Mouse (Mus musculus) left cerebral cortex, postnatal 4 days (tissue): ENCODE data around the gene Olfr1044. TPM values are rescaled to one million over a fixed set of nuclear protein-coding genes. Genes with fewer than 3 reads are reported as not detected.
"Not testable (repeated sequence)": the region's sequence is repeated elsewhere in the genome, so short reads cannot be mapped to it uniquely, and the experiment has no call there.

ENCODE experiments used
- DNase-seq: peaks from one replicate; pipeline ENCODE4 v3.0.0-alpha.2; 2022
- intact Hi-C: fragments of 180-260 bp; cut with DNase I; formaldehyde crosslinking; loops from one replicate; pipeline ENCODE4 v1.15.1; 2025
- total RNA-seq, 2 experiments: library from RNA; stranded (reverse); gene quantifications; 2 replicates each; pipeline ENCODE4 v1.2.3; 2021

Olfr1044 gene
- total RNA-seq: not detected

GRCm38 (mm10) chr2:86177720-86178119, at the start of gene Olfr1044:
TSS of gene Olfr1044 (minus strand) at chr2:86177820.
- intact Hi-C loops: no loop called here
- DNase-seq: no peak

DNA sequence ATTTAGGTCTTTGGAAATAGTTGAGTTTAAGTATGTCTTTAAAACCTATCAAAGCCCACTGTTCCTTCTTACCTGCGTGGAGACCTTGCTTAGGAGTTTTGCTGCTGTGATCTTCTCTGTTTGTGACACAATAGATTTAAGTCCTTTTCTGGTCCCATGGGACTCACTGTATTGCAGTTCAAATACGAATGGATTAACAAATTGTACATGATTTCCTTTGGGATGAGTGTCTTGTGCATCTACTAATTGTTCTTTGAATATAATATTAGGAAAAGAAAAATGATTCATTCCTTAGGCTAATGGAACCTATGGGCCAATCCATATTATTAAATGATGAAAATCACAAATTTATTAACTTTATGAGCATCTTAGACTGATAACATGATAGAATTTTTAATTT, 41.6 kb upstream of the Olfr1044 start, which contains the start of gene Olfr1046:
Gene Olfr1046, minus strand, starts transcription at position 101 of the 400 bp plus-strand sequence.
- intact Hi-C loops: no loop called here
- no peak for DNase-seq

DNA sequence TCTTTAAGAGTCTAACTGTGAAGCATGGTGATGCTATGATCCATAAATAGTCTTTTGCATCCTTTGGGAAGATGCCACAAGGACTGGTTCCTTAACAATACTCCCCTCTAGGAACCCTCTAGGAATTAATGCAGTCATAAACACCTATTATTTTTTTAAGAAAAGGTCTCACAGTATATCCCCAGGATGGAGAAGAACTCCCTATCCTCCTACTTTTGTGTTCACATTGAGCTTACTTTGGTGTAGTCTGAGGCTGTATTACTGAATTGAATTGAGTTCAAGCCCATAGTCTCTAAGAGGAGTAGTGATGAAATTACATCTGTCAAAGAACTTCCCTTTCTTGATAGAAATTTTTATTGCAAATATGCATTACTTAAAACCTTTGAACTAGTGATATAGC, 25.3 kb upstream of the Olfr1044 start, which contains the start of gene Olfr1045:
Gene Olfr1045, minus strand, starts transcription at position 101 of the 400 bp plus-strand sequence.
- DNase-seq: no peak
- intact Hi-C loops: no loop called here

DNA sequence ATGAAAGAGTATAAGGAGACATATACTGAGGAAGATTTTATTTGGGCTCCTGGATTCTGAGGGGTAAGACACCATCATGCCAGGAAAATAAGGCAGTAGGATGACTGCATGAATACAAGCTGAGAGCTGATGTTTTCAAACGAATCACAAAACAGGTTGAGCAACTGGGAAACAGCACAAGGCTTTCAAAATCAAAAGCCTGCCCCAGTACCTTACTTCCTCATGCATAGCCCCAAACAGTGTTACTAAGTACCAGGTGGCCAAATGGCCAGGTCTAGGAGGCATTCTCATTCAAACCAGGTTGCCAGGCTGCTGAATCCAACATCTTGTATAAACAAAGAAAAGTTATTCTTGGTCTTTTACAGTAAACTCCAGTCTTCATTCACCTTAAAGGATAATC, 18.2 kb upstream of the Olfr1044 start:
- intact Hi-C loops: no loop called here
- DNase-seq: no peak

GRCm38 (mm10) chr2:86185583-86185982, 8.0 kb upstream of the Olfr1044 start, which contains the start of gene Olfr52:
TSS of gene Olfr52 (minus strand) at chr2:86185683.
- intact Hi-C loops: no loop called here
- no peak for DNase-seq

- intact Hi-C loops: no loop called here
- no peak for DNase-seq
These were observed 2.3 kb upstream of the Olfr1044 start for GRCm38 (mm10) chr2:86179950-86180349.

DNA sequence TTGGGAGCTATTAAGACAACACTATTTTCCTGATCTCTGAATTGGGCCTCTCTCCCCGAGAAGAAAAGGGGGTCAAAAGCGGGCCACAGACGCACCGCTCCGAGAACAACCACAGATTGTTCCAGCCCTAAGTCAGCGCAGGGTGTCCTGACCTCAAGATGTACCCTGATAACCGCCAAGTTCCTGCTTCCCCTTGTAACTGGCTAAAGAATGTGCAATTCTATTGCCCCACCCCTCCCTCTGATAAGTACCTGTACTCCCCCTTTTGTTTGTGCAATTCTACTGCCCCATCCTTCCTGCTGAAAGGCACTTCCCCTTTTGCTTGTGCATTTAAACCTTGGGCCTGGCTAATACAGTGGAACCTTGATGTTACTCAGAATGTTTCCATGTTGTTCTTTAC, 2.2 kb downstream of the Olfr1044 start:
- DNase-seq, intact Hi-C loops: not testable (repeated sequence)

GRCm38 (mm10) chr2:86167422-86167821, 10.2 kb downstream of the Olfr1044 start, which contains the start of gene Olfr1043:
TSS of gene Olfr1043 (minus strand) at chr2:86167522.
- no peak for DNase-seq
- intact Hi-C loops: no loop called here

DNA sequence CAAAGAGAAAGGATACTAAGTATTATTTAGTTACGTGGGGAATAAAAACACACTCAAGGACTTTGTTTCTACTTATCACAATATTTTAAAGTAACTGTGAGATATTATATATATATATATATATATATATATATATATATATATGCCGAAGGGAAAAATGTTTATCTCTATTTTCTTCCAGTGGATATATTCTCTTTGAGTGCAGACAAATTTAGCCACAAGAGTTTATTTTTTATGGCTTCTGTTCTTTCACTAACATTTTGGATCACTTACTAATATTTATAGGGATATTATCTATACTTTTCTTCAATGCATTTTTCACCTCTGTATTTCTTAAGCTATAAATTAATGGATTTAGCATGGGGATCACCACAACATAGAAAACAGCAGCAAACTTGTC, 15.9 kb downstream of the Olfr1044 start, which contains the start of gene Olfr1042:
Gene Olfr1042, minus strand, starts transcription at position 101 of the 400 bp plus-strand sequence.
- intact Hi-C loops: no loop called here
- no peak for DNase-seq

GRCm38 (mm10) chr2:86146632-86147031, 31.0 kb downstream of the Olfr1044 start, which contains the start of gene Olfr1040:
TSS of gene Olfr1040 (minus strand) at chr2:86146732.
- intact Hi-C loops: no loop called here
- DNase-seq: no peak

DNA sequence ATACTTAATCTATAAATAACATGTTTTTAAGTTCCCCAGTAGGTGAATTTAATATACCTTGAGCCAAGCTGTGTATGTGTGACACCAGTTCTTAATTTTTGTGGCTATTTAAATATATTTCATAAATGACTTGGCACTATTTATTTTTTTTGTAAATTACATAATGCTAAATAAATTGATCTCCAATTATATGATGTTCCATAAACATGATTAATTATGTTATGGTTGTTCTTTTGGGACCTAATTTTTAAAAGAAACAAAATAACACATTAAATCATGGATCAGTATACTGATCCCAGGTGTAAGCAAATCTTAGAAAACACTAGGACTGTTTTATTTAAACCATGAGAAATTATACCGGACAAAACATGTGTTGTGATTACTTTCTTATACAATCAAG, 41.8 kb downstream of the Olfr1044 start, which contains the start of gene Olfr1039:
Gene Olfr1039, minus strand, starts transcription at position 101 of the 400 bp plus-strand sequence.
- intact Hi-C loops: no loop called here
- DNase-seq: no peak

Other genes with a start within 250 kb of the Olfr1044 start
- not detected for gene Olfr1028, start 227.4 kb downstream of the Olfr1044 start, total RNA-seq
- gene Olfr1029, start 203.9 kb downstream of the Olfr1044 start, total RNA-seq: not detected
- gene Olfr1030, start 198.5 kb downstream of the Olfr1044 start, total RNA-seq: not detected
- not detected for gene Olfr1031, start 187.5 kb downstream of the Olfr1044 start, total RNA-seq
- not detected for gene Olfr1032, start 172.3 kb downstream of the Olfr1044 start, total RNA-seq
- gene Olfr1033, start 157.2 kb downstream of the Olfr1044 start, total RNA-seq: not detected
- not detected for gene Olfr1034, start 132.0 kb downstream of the Olfr1044 start, total RNA-seq
- not detected for gene Olfr1036, start 103.8 kb downstream of the Olfr1044 start, total RNA-seq
- gene Olfr1037, start 90.4 kb downstream of the Olfr1044 start, total RNA-seq: not detected
- gene Olfr1039, start 41.9 kb downstream of the Olfr1044 start, total RNA-seq: not detected
- not detected for gene Olfr1040, start 31.1 kb downstream of the Olfr1044 start, total RNA-seq
- not detected for gene Olfr1042, start 16.0 kb downstream of the Olfr1044 start, total RNA-seq
- not detected for gene Olfr1043, start 10.3 kb downstream of the Olfr1044 start, total RNA-seq
- gene Olfr52, start 7.9 kb upstream of the Olfr1044 start, total RNA-seq: not detected
- not detected for gene Olfr1045, start 25.2 kb upstream of the Olfr1044 start, total RNA-seq
- not detected for gene Olfr1046, start 41.5 kb upstream of the Olfr1044 start, total RNA-seq
- gene Olfr1047, start 53.6 kb upstream of the Olfr1044 start, total RNA-seq: not detected
- gene Olfr1048, start 62.5 kb upstream of the Olfr1044 start, total RNA-seq: not detected
- gene Olfr1049, start 80.5 kb upstream of the Olfr1044 start, total RNA-seq: not detected
- not detected for gene Olfr1051, start 101.3 kb upstream of the Olfr1044 start, total RNA-seq
- not detected for gene Olfr1052, start 114.6 kb upstream of the Olfr1044 start, total RNA-seq
- not detected for gene Olfr1053, start 137.5 kb upstream of the Olfr1044 start, total RNA-seq
- not detected for gene Olfr1054, start 157.6 kb upstream of the Olfr1044 start, total RNA-seq
- not detected for gene Olfr1055, start 172.5 kb upstream of the Olfr1044 start, total RNA-seq
- not detected for gene Olfr1056, start 184.6 kb upstream of the Olfr1044 start, total RNA-seq
- gene Olfr1057, start 200.6 kb upstream of the Olfr1044 start, total RNA-seq: not detected
- gene Olfr1058, start 210.7 kb upstream of the Olfr1044 start, total RNA-seq: not detected
- not detected for gene Olfr1061, start 236.2 kb upstream of the Olfr1044 start, total RNA-seq
- gene Olfr1062, start 248.9 kb upstream of the Olfr1044 start, total RNA-seq: not detected